Mouse (Mus musculus): Measurements from ENCODE around the gene Erh. TPM values are rescaled to one million over a fixed set of nuclear protein-coding genes. Genes with fewer than 3 reads are reported as not detected.
A peak's percentile ranks its signal among the peaks of the same experiment; 100 is the strongest.

The Erh gene
- 30.6 and 31.9 TPM in 2 replicates for polyA plus RNA-seq (2012; ENCODE audit: insufficient read depth, insufficient read length, missing spikeins)

DNA sequence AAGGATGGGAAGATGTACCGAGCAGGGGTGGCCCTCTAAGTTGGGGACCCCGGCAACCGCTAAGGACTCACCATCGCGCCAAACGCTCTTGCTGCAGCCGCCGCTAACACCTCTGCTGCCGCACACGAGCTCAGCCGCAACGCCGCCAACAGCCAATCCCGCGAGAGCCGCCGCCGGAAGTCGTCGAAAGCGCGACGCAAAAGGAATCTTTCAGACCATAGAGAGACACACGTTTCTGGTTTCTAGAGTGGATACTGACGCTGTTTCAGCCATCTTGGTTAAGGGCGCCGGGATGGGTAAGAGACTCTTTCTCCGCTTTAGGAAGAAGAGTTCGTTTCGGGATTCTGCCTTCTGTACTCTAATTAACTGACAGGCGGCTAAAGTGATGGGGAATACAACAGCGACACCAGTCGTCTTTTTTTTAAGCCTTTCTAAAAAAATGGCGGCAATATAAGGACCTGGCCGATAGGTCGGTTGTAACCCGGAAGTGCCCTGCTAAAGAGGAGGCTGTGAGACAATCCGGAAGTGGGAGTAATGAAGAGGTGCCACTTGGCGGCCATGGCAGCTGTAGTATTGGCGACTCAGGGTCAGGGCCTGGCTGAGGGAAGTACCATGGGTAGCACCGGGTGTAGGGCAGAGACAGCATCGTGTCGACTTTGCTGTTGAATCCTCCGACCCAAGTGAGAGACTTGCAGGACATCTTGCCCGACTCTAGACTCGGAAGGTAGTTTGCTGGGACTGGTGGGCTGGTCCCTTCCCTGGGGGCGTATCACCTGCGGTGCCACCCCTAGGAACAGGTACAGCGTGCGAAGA lies at the start of gene Erh, which contains the start of gene Slc39a9:
Gene Erh (minus strand): TSS at position 649 of the 813 bp plus-strand sequence.
Gene Slc39a9 (plus strand): TSS at position 191 of the 813 bp plus-strand sequence.
- Histone ChIP-seq H3K4me1 (ENCODE audit: control insufficient read depth, insufficient read depth, low read length) (peaks cover 15% of the 10 kb centered on the region), H3K4me3 (ENCODE audit: insufficient read depth, low read length) (peak within 1 kb of the TSS; percentile 79), H3K27ac (ENCODE audit: insufficient read depth, low read depth, low read length) (peak within 1 kb of the TSS; percentile 74)
- TF ChIP-seq POLR2A (IDR thresholded peaks at IDR 0.05; ENCODE audit: borderline replicate concordance, low read depth, low read length) (no peak), CTCF (IDR thresholded peaks at IDR 0.05; ENCODE audit: low read depth, low read length) (no peak)

DNA sequence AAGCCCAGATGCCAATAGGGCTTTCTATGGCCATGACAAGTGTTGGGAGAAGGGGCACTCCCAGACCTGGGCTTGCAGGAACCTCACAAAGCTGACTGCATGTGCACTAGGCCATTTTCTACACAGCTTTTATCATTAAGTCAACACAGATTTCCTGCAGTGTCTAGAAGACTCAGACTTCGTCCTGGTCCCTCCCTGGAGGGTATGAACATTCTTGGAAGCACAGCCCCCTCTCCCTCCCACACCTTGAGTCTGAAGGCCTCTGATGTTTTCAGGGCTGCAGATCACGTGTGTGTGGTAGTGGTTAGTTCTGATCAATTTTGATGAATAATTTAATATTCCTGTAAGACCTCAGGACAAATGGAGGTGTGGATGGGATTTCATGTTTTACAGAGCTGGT lies 49.6 kb upstream of the Erh start:
- Histone ChIP-seq H3K4me3 (ENCODE audit: insufficient read depth, low read length) (no peak overlapping the region), H3K27ac (ENCODE audit: insufficient read depth, low read depth, low read length) (no peak overlapping the region), H3K4me1 (ENCODE audit: control insufficient read depth, insufficient read depth, low read length) (no peaks in the 10 kb centered on the region)
- TF ChIP-seq CTCF (IDR thresholded peaks at IDR 0.05; ENCODE audit: low read depth, low read length) (no peak), POLR2A (IDR thresholded peaks at IDR 0.05; ENCODE audit: borderline replicate concordance, low read depth, low read length) (no peak)

- TF ChIP-seq POLR2A (IDR thresholded peaks at IDR 0.05; ENCODE audit: borderline replicate concordance, low read depth, low read length) (no peak), CTCF (IDR thresholded peaks at IDR 0.05; ENCODE audit: low read depth, low read length) (no peak)
- H3K4me1 ChIP-seq (ENCODE audit: control insufficient read depth, insufficient read depth, low read length): no peaks in the 10 kb centered on the region
- no peak within 1 kb of the TSS for H3K4me3 ChIP-seq (ENCODE audit: insufficient read depth, low read length)
- H3K27ac ChIP-seq (ENCODE audit: insufficient read depth, low read depth, low read length): no peak within 1 kb of the TSS
These were observed 48.3 kb upstream of the Erh start, which contains the start of gene Plekhd1 for GRCm38 (mm10) chr12:80692269-80692972. Gene Plekhd1, plus strand, starts transcription at chr12:80692591.

- Histone ChIP-seq H3K4me3 (ENCODE audit: insufficient read depth, low read length) (no peak overlapping the region), H3K27ac (ENCODE audit: insufficient read depth, low read depth, low read length) (no peak overlapping the region), H3K4me1 (ENCODE audit: control insufficient read depth, insufficient read depth, low read length) (no peaks in the 10 kb centered on the region)
- no peak for TF ChIP-seq CTCF (IDR thresholded peaks at IDR 0.05; ENCODE audit: low read depth, low read length)
- TF ChIP-seq POLR2A (IDR thresholded peaks at IDR 0.05; ENCODE audit: borderline replicate concordance, low read depth, low read length): no peak
These were observed 47.5 kb upstream of the Erh start for GRCm38 (mm10) chr12:80691671-80692091.

DNA sequence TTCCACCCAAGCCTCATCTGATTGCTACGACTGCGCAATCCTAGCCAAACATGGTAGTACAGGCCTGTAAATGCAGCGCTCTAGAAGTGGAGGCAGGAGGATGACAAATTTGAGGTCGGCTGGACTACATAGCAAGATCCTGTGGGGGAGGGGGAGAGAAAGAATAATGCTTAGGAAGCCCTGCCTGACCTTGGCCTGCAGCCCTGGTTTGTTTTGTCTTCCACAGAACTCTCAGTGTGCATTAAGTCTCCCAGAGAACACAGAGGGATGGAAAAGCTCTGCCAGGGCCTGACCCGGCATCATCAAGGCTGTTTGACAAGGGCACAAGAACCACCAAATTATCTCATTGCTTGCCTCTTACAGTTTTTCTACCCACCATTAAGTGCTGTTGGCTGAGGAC lies 45.6 kb upstream of the Erh start:
- H3K4me3 ChIP-seq (ENCODE audit: insufficient read depth, low read length): no peak overlapping the region
- TF ChIP-seq POLR2A (IDR thresholded peaks at IDR 0.05; ENCODE audit: borderline replicate concordance, low read depth, low read length): no peak
- TF ChIP-seq CTCF (IDR thresholded peaks at IDR 0.05; ENCODE audit: low read depth, low read length): no peak
- no peaks in the 10 kb centered on the region for H3K4me1 ChIP-seq (ENCODE audit: control insufficient read depth, insufficient read depth, low read length)
- H3K27ac ChIP-seq (ENCODE audit: insufficient read depth, low read depth, low read length): no peak overlapping the region

DNA sequence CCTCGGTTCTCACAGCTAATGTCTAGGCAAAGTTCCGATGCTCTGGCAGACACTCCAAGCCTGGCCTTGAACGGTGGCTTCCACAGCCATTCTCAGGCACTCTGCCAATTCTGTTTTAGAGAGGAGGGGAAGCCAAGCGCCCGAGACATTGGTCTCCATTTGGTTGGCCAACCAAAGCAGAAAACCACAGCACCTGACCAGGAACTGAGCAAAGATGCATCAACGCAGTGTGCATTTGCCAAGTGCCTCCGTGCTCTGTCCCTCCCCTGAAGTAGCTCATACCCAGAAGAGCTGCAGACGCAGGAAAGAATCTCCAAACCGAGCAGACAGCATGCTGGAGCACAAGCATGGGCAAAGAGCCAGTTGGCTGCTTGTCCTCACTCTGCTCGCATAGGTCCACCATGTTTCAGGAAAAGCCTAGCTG lies 43.7 kb upstream of the Erh start:
- H3K4me3 ChIP-seq (ENCODE audit: insufficient read depth, low read length): no peak overlapping the region
- H3K4me1 ChIP-seq (ENCODE audit: control insufficient read depth, insufficient read depth, low read length): no peaks in the 10 kb centered on the region
- TF ChIP-seq CTCF (IDR thresholded peaks at IDR 0.05; ENCODE audit: low read depth, low read length) (no peak), POLR2A (IDR thresholded peaks at IDR 0.05; ENCODE audit: borderline replicate concordance, low read depth, low read length) (no peak)
- no peak overlapping the region for H3K27ac ChIP-seq (ENCODE audit: insufficient read depth, low read depth, low read length)

DNA sequence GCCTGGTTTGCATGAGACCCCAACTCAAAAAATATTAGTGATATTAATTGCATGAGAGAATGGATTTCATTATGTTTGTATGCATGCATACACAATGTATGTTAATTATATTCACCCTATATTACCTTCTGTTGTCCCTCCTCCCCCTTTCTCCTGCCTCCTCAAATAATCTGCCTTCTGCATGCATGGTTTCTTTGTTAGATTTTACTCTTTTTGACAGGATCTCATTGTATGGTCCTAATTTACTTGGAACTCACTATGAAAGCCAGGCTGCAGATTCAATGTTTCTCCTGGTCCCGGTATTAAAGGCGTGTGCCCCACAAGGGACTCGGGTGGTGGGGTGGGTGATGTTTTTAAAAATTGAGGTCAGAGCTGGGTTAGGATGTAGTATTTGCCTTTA lies 40.2 kb upstream of the Erh start:
- H3K4me3 ChIP-seq (ENCODE audit: insufficient read depth, low read length): no peak overlapping the region
- H3K4me1 ChIP-seq (ENCODE audit: control insufficient read depth, insufficient read depth, low read length): no peaks in the 10 kb centered on the region
- TF ChIP-seq CTCF (IDR thresholded peaks at IDR 0.05; ENCODE audit: low read depth, low read length): no peak
- no peak for TF ChIP-seq POLR2A (IDR thresholded peaks at IDR 0.05; ENCODE audit: borderline replicate concordance, low read depth, low read length)
- H3K27ac ChIP-seq (ENCODE audit: insufficient read depth, low read depth, low read length): no peak overlapping the region

- Histone ChIP-seq H3K27ac (ENCODE audit: insufficient read depth, low read depth, low read length) (no peak overlapping the region), H3K4me3 (ENCODE audit: insufficient read depth, low read length) (no peak overlapping the region), H3K4me1 (ENCODE audit: control insufficient read depth, insufficient read depth, low read length) (no peaks in the 10 kb centered on the region)
- TF ChIP-seq CTCF (IDR thresholded peaks at IDR 0.05; ENCODE audit: low read depth, low read length): no peak
- TF ChIP-seq POLR2A (IDR thresholded peaks at IDR 0.05; ENCODE audit: borderline replicate concordance, low read depth, low read length): no peak
These were observed 39.4 kb upstream of the Erh start for GRCm38 (mm10) chr12:80683554-80683953.

DNA sequence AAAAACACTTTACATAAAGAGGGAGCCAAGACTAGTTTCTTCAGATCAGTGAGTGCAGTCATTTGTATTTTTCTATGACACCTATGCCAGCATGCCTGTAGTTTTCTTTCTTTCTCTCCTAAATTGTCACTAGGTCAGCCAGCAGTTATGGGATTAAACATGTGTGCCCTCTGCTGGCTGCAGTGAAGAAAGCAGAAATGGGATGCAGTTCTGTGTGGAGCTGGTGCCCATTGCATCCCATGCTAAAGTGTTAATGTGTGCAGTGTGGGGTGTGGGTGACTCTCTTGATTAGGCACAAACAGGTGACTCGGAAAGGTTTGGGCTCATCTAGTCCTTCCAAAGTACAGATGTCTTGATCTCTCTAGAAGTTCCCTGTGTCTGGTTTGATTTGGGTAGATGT lies 37.2 kb upstream of the Erh start:
- TF ChIP-seq CTCF (IDR thresholded peaks at IDR 0.05; ENCODE audit: low read depth, low read length) (0 out of 2 replicates have a peak, but pooled peaks have one; percentile 21), POLR2A (IDR thresholded peaks at IDR 0.05; ENCODE audit: borderline replicate concordance, low read depth, low read length) (no peak)
- Histone ChIP-seq H3K4me1 (ENCODE audit: control insufficient read depth, insufficient read depth, low read length) (no peaks in the 10 kb centered on the region), H3K4me3 (ENCODE audit: insufficient read depth, low read length) (no peak overlapping the region), H3K27ac (ENCODE audit: insufficient read depth, low read depth, low read length) (no peak overlapping the region)

DNA sequence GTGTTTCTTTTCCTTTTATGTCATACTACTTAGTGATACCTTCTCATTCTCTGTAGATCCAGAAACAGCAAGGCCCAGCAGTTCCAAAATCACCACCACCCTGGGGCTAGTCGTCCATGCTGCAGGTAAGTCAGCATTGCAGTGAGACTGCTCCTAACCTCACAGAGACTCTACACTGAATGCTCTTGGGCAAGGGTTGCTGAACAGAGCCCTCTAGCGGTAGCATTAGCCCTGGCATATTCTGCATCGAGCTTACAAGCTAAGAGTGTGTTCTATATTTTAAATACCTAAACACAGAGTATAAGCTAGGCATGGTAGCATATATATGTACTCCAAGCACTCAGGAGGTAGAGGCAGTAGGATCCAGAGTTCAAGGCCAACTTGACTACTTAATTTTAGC lies 29.0 kb upstream of the Erh start:
- Histone ChIP-seq H3K27ac (ENCODE audit: insufficient read depth, low read depth, low read length) (no peak overlapping the region), H3K4me3 (ENCODE audit: insufficient read depth, low read length) (no peak overlapping the region), H3K4me1 (ENCODE audit: control insufficient read depth, insufficient read depth, low read length) (peaks cover 6% of the 10 kb centered on the region)
- TF ChIP-seq POLR2A (IDR thresholded peaks at IDR 0.05; ENCODE audit: borderline replicate concordance, low read depth, low read length): no peak
- TF ChIP-seq CTCF (IDR thresholded peaks at IDR 0.05; ENCODE audit: low read depth, low read length): peak; percentile 63
